Mouse (Mus musculus): ENCODE measurements around the gene Lpxn. TPM values are rescaled to one million over a fixed set of nuclear protein-coding genes. Genes with fewer than 3 reads are reported as not detected.

The Lpxn gene
- 0.67 and 1.2 TPM in 2 replicates for polyA plus RNA-seq (2012; ENCODE audit: insufficient read depth, insufficient read length, missing spikeins)

- Histone ChIP-seq H3K4me3 (ENCODE audit: insufficient read depth, low read depth, low read length) (peak within 1 kb of the TSS; percentile 99), H3K4me1 (ENCODE audit: control insufficient read depth, insufficient read depth, insufficient read length, low read length) (peaks cover 5% of the 10 kb centered on the region), H3K27ac (replicated peaks; ENCODE audit: low read depth, low read length) (peak within 1 kb of the TSS; percentile 98)
These were observed at the start of gene Lpxn, which contains the start of gene Zfp91 for GRCm38 (mm10) chr19:12795511-12796327. Lpxn (plus strand) TSS chr19:12796193. Zfp91 (minus strand) TSS chr19:12796126.

GRCm38 (mm10) chr19:12756286-12756685, 39.7 kb upstream of the Lpxn start:
- H3K27ac ChIP-seq (replicated peaks; ENCODE audit: low read depth, low read length), result no peak overlapping the region
- no peaks in the 10 kb centered on the region for H3K4me1 ChIP-seq (ENCODE audit: control insufficient read depth, insufficient read depth, insufficient read length, low read length)
- H3K4me3 ChIP-seq (ENCODE audit: insufficient read depth, low read depth, low read length), result no peak overlapping the region

- Histone ChIP-seq H3K27ac (replicated peaks; ENCODE audit: low read depth, low read length) (no peak overlapping the region), H3K4me1 (ENCODE audit: control insufficient read depth, insufficient read depth, insufficient read length, low read length) (no peaks in the 10 kb centered on the region), H3K4me3 (ENCODE audit: insufficient read depth, low read depth, low read length) (no peak overlapping the region)
These were observed 37.0 kb upstream of the Lpxn start for GRCm38 (mm10) chr19:12758936-12759478.

GRCm38 (mm10) chr19:12759656-12760055, 36.3 kb upstream of the Lpxn start:
- H3K27ac ChIP-seq (replicated peaks; ENCODE audit: low read depth, low read length), result no peak overlapping the region
- no peaks in the 10 kb centered on the region for H3K4me1 ChIP-seq (ENCODE audit: control insufficient read depth, insufficient read depth, insufficient read length, low read length)
- H3K4me3 ChIP-seq (ENCODE audit: insufficient read depth, low read depth, low read length), result no peak overlapping the region

- Histone ChIP-seq H3K4me1 (ENCODE audit: control insufficient read depth, insufficient read depth, insufficient read length, low read length) (no peaks in the 10 kb centered on the region), H3K27ac (replicated peaks; ENCODE audit: low read depth, low read length) (no peak overlapping the region), H3K4me3 (ENCODE audit: insufficient read depth, low read depth, low read length) (no peak overlapping the region)
These were observed 33.5 kb upstream of the Lpxn start for GRCm38 (mm10) chr19:12762212-12763130.

- Histone ChIP-seq H3K4me3 (ENCODE audit: insufficient read depth, low read depth, low read length) (no peak within 1 kb of the TSS), H3K4me1 (ENCODE audit: control insufficient read depth, insufficient read depth, insufficient read length, low read length) (no peaks in the 10 kb centered on the region), H3K27ac (replicated peaks; ENCODE audit: low read depth, low read length) (no peak within 1 kb of the TSS; the same call in 1 of the 2 replicates)
These were observed 30.7 kb upstream of the Lpxn start, which contains the start of gene Cntf for GRCm38 (mm10) chr19:12765308-12765707. Cntf (minus strand) TSS chr19:12765632.

GRCm38 (mm10) chr19:12770888-12771287, 25.1 kb upstream of the Lpxn start:
- Histone ChIP-seq H3K4me1 (ENCODE audit: control insufficient read depth, insufficient read depth, insufficient read length, low read length) (no peaks in the 10 kb centered on the region), H3K4me3 (ENCODE audit: insufficient read depth, low read depth, low read length) (no peak overlapping the region), H3K27ac (replicated peaks; ENCODE audit: low read depth, low read length) (no peak overlapping the region)

GRCm38 (mm10) chr19:12780437-12780836, 15.6 kb upstream of the Lpxn start:
- peaks cover 2% of the 10 kb centered on the region for H3K4me1 ChIP-seq (ENCODE audit: control insufficient read depth, insufficient read depth, insufficient read length, low read length)
- no peak overlapping the region for H3K27ac ChIP-seq (replicated peaks; ENCODE audit: low read depth, low read length)
- H3K4me3 ChIP-seq (ENCODE audit: insufficient read depth, low read depth, low read length), result no peak overlapping the region

- peaks cover 7% of the 10 kb centered on the region for H3K4me1 ChIP-seq (ENCODE audit: control insufficient read depth, insufficient read depth, insufficient read length, low read length)
- no peak overlapping the region for H3K4me3 ChIP-seq (ENCODE audit: insufficient read depth, low read depth, low read length)
- H3K27ac ChIP-seq (replicated peaks; ENCODE audit: low read depth, low read length), result no peak overlapping the region
These were observed 9.1 kb upstream of the Lpxn start for GRCm38 (mm10) chr19:12786803-12787395.

GRCm38 (mm10) chr19:12787721-12788120, 8.3 kb upstream of the Lpxn start:
- no peak overlapping the region; the same call in 1 of the 2 replicates for H3K27ac ChIP-seq (replicated peaks; ENCODE audit: low read depth, low read length)

GRCm38 (mm10) chr19:12792374-12792773, 3.6 kb upstream of the Lpxn start:
- Histone ChIP-seq H3K27ac (replicated peaks; ENCODE audit: low read depth, low read length) (no peak overlapping the region), H3K4me1 (ENCODE audit: control insufficient read depth, insufficient read depth, insufficient read length, low read length) (peaks cover 5% of the 10 kb centered on the region), H3K4me3 (ENCODE audit: insufficient read depth, low read depth, low read length) (no peak overlapping the region)

More at GRCm38 (mm10) chr19:12787721-12788120, 8.3 kb upstream of the Lpxn start:
- Histone ChIP-seq H3K4me3 (ENCODE audit: insufficient read depth, low read depth, low read length) (no peak overlapping the region), H3K4me1 (ENCODE audit: control insufficient read depth, insufficient read depth, insufficient read length, low read length) (peaks cover 7% of the 10 kb centered on the region)

- Histone ChIP-seq H3K4me1 (ENCODE audit: control insufficient read depth, insufficient read depth, insufficient read length, low read length) (peaks cover 5% of the 10 kb centered on the region), H3K27ac (replicated peaks; ENCODE audit: low read depth, low read length) (peak overlapping the region; percentile 96), H3K4me3 (ENCODE audit: insufficient read depth, low read depth, low read length) (peak overlapping the region; percentile 99)
These were observed 1.6 kb upstream of the Lpxn start for GRCm38 (mm10) chr19:12794056-12795044.

- peak overlapping the region; percentile 96 for H3K27ac ChIP-seq (replicated peaks; ENCODE audit: low read depth, low read length)
These were observed 883 bp upstream of the Lpxn start for GRCm38 (mm10) chr19:12795110-12795509.

More at GRCm38 (mm10) chr19:12795110-12795509, 883 bp upstream of the Lpxn start:
- peaks cover 5% of the 10 kb centered on the region for H3K4me1 ChIP-seq (ENCODE audit: control insufficient read depth, insufficient read depth, insufficient read length, low read length)
- peak overlapping the region; percentile 99 for H3K4me3 ChIP-seq (ENCODE audit: insufficient read depth, low read depth, low read length)

Measured in brown adipose tissue, adult 24 weeks (tissue).